Mouse (Mus musculus): Measurements from ENCODE around the gene Atp1a2. TPM values are rescaled to one million over a fixed set of nuclear protein-coding genes. Genes with fewer than 3 reads are reported as not detected.

The Atp1a2 gene
- polyA plus RNA-seq, 1 experiment from 2014 or later: 13.7 TPM

DNA sequence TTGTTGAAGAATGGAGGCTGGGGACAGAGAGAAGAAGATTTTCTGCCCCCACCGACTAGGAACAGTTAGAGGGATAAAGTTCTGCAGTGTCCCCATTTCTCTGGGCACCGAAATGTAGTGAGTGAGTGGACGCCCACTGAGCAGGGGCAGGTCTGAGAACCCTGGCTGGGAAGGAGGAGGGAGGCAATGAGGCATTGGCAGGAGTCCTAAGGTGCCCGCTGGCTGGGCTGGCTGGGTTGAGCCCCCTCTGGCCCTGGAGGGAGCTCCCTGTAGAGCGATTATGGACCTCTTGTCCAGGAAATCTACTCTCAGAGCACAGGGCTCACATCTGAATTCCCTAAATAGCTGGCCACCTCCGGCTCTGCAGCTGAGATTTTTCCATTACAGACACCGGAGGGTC is 1.7 kb upstream of the Atp1a2 start:
- no peak overlapping the region for H3K27ac ChIP-seq
- H3K9ac ChIP-seq: no peak overlapping the region
- no peaks in the 10 kb centered on the region for H3K9me3 ChIP-seq (replicated peaks)
- no peaks in the 10 kb centered on the region for H3K36me3 ChIP-seq
- H3K4me1 ChIP-seq: peaks cover 75% of the 10 kb centered on the region
- H3K4me3 ChIP-seq: no peak overlapping the region
- no peak overlapping the region for H3K4me2 ChIP-seq (replicated peaks)
- no peak for ATAC-seq (ENCODE audit: low FRiP score)
- peaks cover 12% of the 10 kb centered on the region; the same call in 1 of the 2 replicates for H3K27me3 ChIP-seq
- WGBS: 62% methylated on average over 7 of the region's 7 CpGs

GRCm38 (mm10) chr1:172296816-172297510 is 901 bp downstream of the Atp1a2 start:
- H3K27ac ChIP-seq: peak overlapping the region; percentile 49; the same call in 1 of the 2 replicates
- peak overlapping the region; percentile 40 for H3K4me2 ChIP-seq (replicated peaks)
- peak overlapping the region; percentile 43; the same call in 1 of the 2 replicates for H3K9ac ChIP-seq
- WGBS: 83% methylated on average over 6 of the region's 6 CpGs
- no peak for ATAC-seq (ENCODE audit: low FRiP score)
- no peaks in the 10 kb centered on the region for H3K36me3 ChIP-seq
- H3K4me3 ChIP-seq: peak overlapping the region; percentile 22; the same call in 1 of the 2 replicates
- H3K9me3 ChIP-seq (replicated peaks): no peaks in the 10 kb centered on the region
- peaks cover 12% of the 10 kb centered on the region; the same call in 1 of the 2 replicates for H3K27me3 ChIP-seq
- H3K4me1 ChIP-seq: peaks cover 61% of the 10 kb centered on the region

DNA sequence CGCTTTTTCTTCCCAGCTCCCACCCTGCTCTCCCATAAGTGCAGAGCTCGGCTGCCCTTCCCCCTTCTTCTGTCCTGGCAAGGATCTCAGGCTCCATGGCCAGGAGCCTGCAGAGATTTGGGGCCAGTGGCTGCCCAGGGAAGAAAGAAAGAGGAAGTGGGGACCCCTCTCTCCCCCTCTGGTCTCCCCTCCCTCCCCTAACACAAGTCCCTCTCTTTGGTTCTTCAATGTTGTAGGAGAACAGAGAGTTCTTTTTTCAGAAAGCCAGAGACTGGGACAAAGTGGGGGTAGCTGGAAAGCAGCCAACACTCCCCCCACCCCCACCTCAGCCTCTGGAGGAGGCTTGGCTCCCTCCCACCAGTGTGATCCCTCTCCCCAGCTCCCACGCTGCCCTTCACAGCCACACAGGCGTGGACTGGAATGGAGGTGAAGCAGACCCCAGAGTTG is 2.1 kb downstream of the Atp1a2 start:
- no peak overlapping the region for H3K4me3 ChIP-seq
- H3K9ac ChIP-seq: no peak overlapping the region
- H3K4me2 ChIP-seq (replicated peaks): peak overlapping the region; percentile 40
- no peaks in the 10 kb centered on the region for H3K36me3 ChIP-seq
- ATAC-seq (ENCODE audit: low FRiP score): peak; percentile 65
- WGBS: 39% methylated on average over 4 of the region's 4 CpGs
- H3K4me1 ChIP-seq: peaks cover 49% of the 10 kb centered on the region
- no peaks in the 10 kb centered on the region for H3K9me3 ChIP-seq (replicated peaks)
- peak overlapping the region; percentile 49 for H3K27ac ChIP-seq
- H3K27me3 ChIP-seq: peaks cover 12% of the 10 kb centered on the region; the same call in 1 of the 2 replicates

GRCm38 (mm10) chr1:172293449-172293848 is 4.4 kb downstream of the Atp1a2 start:
- ATAC-seq (ENCODE audit: low FRiP score): no peak

DNA sequence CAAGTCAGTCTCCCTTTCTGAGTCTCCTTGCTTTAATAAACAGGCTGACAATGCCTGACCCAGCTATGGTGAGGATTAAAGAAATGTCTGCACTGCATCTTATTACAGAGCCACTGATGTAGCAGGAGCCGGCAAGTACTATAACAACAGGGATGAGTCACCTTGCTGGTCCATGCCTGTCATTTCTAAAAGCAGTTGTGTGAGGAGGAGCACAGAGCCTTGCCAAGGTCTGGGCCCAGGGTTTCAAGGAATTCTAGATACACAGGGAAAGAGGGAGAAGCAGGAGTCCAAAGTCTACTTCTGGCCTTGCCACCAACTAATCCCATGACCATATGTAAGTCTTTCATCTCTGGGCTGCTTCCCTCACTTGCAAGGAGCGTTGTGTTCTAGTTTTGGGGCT is 5.0 kb downstream of the Atp1a2 start:
- 92% methylated on average over 2 of the region's 2 CpGs for WGBS
- H3K4me2 ChIP-seq (replicated peaks): no peak overlapping the region
- no peak overlapping the region for H3K27ac ChIP-seq
- no peaks in the 10 kb centered on the region for H3K9me3 ChIP-seq (replicated peaks)
- no peak overlapping the region for H3K9ac ChIP-seq
- no peak overlapping the region for H3K4me3 ChIP-seq
- no peak for ATAC-seq (ENCODE audit: low FRiP score)
- peaks cover 31% of the 10 kb centered on the region for H3K4me1 ChIP-seq
- H3K27me3 ChIP-seq: no peaks in the 10 kb centered on the region
- H3K36me3 ChIP-seq: no peaks in the 10 kb centered on the region

More at GRCm38 (mm10) chr1:172293449-172293848, 4.4 kb downstream of the Atp1a2 start:
- no peaks in the 10 kb centered on the region for H3K9me3 ChIP-seq (replicated peaks)
- no peaks in the 10 kb centered on the region for H3K36me3 ChIP-seq
- H3K9ac ChIP-seq: no peak overlapping the region
- no peak overlapping the region for H3K27ac ChIP-seq
- H3K4me3 ChIP-seq: no peak overlapping the region
- 90% methylated on average over 11 of the region's 11 CpGs for WGBS
- no peak overlapping the region for H3K4me2 ChIP-seq (replicated peaks)
- H3K4me1 ChIP-seq: peaks cover 36% of the 10 kb centered on the region
- H3K27me3 ChIP-seq: 0 out of 2 replicates have a peak, but pooled peaks cover 4% of the 10 kb centered on the region

DNA sequence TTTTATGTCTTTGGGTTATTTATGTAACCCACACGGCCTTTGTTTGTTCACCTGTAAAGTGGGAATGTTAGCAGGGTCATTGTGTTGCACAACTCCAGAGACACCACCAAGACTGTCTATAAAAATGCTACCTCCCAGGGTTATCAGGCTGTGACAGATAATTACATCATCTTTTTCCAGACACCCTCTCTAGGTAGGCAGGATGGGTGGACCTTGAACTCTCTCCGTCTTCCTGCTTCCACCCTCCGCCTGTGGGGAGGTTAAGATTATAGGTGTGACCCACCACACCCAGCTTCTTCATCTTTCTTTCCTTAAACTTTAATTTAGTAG is 8.3 kb downstream of the Atp1a2 start:
- Histone ChIP-seq H3K27ac (no peak overlapping the region), H3K36me3 (no peaks in the 10 kb centered on the region), H3K9me3 (replicated peaks) (no peaks in the 10 kb centered on the region), H3K4me3 (no peak overlapping the region), H3K9ac (no peak overlapping the region), H3K27me3 (no peaks in the 10 kb centered on the region), H3K4me2 (replicated peaks) (no peak overlapping the region), H3K4me1 (peaks cover 6% of the 10 kb centered on the region; the same call in 1 of the 2 replicates)
- 91% methylated on average over 3 of the region's 3 CpGs for WGBS
- no peak for ATAC-seq (ENCODE audit: low FRiP score)

DNA sequence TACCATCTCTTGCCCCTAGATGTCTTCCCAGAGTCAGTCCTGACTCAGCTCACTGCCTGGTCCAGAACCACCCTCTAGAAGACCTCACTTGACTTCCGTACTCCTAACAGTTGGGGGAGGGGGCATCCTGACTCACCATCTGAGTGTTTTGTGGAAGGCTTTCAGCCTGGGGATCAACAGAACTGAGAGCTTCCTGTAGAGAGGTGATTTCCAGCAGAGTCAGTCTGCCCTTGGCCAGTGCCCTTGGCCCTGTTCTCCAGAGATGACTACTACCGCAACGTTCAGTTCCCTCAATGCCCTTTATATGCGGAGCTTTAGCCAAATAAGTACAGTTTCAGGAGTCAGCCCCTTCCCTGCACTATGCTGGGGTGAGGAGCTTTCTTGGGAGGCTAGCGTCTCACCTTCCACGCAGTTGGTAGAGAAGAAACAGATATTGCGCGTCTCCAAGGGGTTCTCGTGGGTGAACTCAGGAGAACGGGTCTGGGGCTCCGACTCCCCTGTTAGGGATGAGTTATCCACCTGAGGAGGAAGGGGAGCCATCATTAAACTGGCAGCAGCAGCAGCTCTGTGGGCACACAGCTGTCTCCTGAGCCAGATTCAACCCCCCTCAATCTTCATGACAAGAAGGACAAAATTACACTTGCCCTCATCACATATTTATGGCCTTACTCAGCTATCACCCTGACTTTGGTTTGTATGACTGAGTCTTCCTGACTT is 8.8 kb downstream of the Atp1a2 start:
- WGBS: 91% methylated on average over 11 of the region's 11 CpGs
- H3K4me3 ChIP-seq: no peak overlapping the region
- H3K4me1 ChIP-seq: 0 out of 2 replicates have a peak, but pooled peaks cover 3% of the 10 kb centered on the region
- H3K4me2 ChIP-seq (replicated peaks): no peak overlapping the region
- no peaks in the 10 kb centered on the region for H3K9me3 ChIP-seq (replicated peaks)
- H3K9ac ChIP-seq: no peak overlapping the region
- H3K27ac ChIP-seq: no peak overlapping the region
- no peaks in the 10 kb centered on the region for H3K36me3 ChIP-seq
- H3K27me3 ChIP-seq: no peaks in the 10 kb centered on the region
- no peak for ATAC-seq (ENCODE audit: low FRiP score)

- H3K9ac ChIP-seq: no peak overlapping the region
- H3K27me3 ChIP-seq: no peaks in the 10 kb centered on the region
- 82% methylated on average over 5 of the region's 5 CpGs for WGBS
- H3K4me3 ChIP-seq: no peak overlapping the region
- ATAC-seq (ENCODE audit: low FRiP score): no peak
- H3K4me2 ChIP-seq (replicated peaks): no peak overlapping the region
- 0 out of 2 replicates have a peak, but pooled peaks cover 3% of the 10 kb centered on the region for H3K4me1 ChIP-seq
- no peak overlapping the region for H3K27ac ChIP-seq
- no peaks in the 10 kb centered on the region for H3K36me3 ChIP-seq
- H3K9me3 ChIP-seq (replicated peaks): no peaks in the 10 kb centered on the region
These were observed 11.1 kb downstream of the Atp1a2 start for GRCm38 (mm10) chr1:172286740-172287139.

GRCm38 (mm10) chr1:172284221-172284620 is 13.6 kb downstream of the Atp1a2 start:
- no peaks in the 10 kb centered on the region for H3K36me3 ChIP-seq
- H3K9me3 ChIP-seq (replicated peaks): no peaks in the 10 kb centered on the region
- 92% methylated on average over 14 of the region's 14 CpGs for WGBS
- ATAC-seq (ENCODE audit: low FRiP score): no peak
- no peak overlapping the region for H3K4me3 ChIP-seq
- no peak overlapping the region for H3K4me2 ChIP-seq (replicated peaks)
- no peak overlapping the region for H3K27ac ChIP-seq
- H3K27me3 ChIP-seq: no peaks in the 10 kb centered on the region
- H3K9ac ChIP-seq: no peak overlapping the region
- H3K4me1 ChIP-seq: 0 out of 2 replicates have a peak, but pooled peaks cover 6% of the 10 kb centered on the region

- Histone ChIP-seq H3K36me3 (no peaks in the 10 kb centered on the region), H3K9me3 (replicated peaks) (no peaks in the 10 kb centered on the region), H3K9ac (no peak overlapping the region), H3K4me2 (replicated peaks) (no peak overlapping the region), H3K27me3 (no peaks in the 10 kb centered on the region), H3K27ac (no peak overlapping the region), H3K4me3 (no peak overlapping the region), H3K4me1 (0 out of 2 replicates have a peak, but pooled peaks cover 6% of the 10 kb centered on the region)
- 88% methylated on average over 6 of the region's 6 CpGs for WGBS
- no peak for ATAC-seq (ENCODE audit: low FRiP score)
These were observed 14.8 kb downstream of the Atp1a2 start for GRCm38 (mm10) chr1:172283073-172283472.

GRCm38 (mm10) chr1:172281522-172282254 is 16.2 kb downstream of the Atp1a2 start:
- no peak for ATAC-seq (ENCODE audit: low FRiP score)

More at GRCm38 (mm10) chr1:172281522-172282254, 16.2 kb downstream of the Atp1a2 start:
- H3K4me1 ChIP-seq: 0 out of 2 replicates have a peak, but pooled peaks cover 6% of the 10 kb centered on the region
- H3K4me2 ChIP-seq (replicated peaks): no peak overlapping the region
- H3K36me3 ChIP-seq: no peaks in the 10 kb centered on the region
- H3K4me3 ChIP-seq: no peak overlapping the region
- H3K27ac ChIP-seq: no peak overlapping the region
- no peak overlapping the region for H3K9ac ChIP-seq
- H3K27me3 ChIP-seq: no peaks in the 10 kb centered on the region
- 85% methylated on average over 10 of the region's 10 CpGs for WGBS
- H3K9me3 ChIP-seq (replicated peaks): no peaks in the 10 kb centered on the region
